Mouse (Mus musculus): Measurements from ENCODE around the gene Cldn5.

Cldn5 gene

DNA sequence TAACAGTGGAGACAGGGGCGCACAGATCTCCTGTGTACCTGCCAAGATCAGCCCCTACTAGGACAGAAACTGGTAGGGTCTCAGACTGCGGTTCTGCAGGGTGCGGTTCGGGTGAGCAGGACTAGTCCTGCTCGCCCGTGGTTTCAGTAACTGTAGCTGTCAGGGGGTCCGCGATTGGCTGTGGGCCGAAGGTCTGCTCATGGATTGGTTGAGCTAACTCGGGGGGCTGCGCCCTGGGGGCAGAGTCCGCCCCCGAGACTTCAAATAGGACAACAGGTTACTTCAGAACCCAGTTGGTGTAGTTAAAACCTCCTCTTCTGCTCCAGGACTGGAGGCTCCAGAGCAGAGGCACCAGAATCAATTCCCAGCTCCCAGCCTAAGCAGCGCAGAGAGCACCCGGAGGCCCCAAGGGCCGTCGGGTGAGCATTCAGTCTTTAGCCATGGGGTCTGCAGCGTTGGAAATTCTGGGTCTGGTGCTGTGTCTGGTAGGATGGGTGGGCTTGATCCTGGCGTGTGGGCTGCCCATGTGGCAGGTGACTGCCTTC lies at the start of gene Cldn5:
Gene Cldn5, plus strand, starts transcription at position 292 of the 545 bp plus-strand sequence.
- DNase-seq (ENCODE audit: low spot score in 2 of 2): no peak

DNA sequence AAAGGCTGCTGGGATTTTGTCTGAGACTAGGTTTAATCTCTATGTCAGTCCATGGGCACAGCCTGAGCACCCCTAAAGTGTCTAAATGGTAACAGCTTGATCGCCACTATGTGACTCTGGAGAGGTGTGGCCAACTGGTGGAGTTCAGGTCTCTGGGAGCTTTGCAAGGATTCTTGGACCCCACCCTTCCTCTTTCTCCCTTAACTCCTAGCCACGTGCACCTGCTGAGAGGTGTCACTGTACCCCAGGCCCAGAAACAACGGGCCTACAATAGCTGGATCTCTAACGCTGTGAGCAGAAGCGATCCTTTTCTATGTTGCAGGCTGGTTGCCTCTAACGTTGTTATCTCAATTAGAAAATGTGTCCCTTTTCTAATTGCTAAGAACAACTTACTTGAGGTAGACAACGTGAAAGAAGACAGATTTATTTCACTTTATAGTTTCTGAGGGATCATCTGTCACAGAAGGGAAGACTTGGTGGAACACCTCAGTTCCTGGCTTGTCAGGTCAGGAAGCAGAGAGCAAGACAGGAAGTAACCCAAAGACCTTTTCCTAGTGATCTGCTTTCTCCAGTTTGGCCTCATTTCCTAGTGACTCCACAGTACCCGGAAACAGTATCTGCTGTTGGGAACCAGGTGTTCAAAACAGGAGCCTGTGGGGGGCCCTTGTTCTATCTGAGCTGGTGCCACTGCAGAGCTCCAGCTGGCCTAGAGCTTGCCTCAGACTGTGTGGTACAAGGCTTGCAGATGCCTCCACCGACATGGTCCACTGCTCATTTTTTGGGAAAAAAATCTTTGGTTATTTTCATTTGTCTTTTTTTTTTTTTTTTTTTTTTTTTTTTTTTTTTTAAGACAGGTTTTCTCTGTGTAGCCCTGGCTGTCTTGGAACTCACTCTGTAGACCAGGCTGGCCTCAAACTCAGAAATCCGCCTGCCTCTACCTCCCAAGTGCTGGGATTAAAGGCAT lies 48.8 kb upstream of the Cldn5 start:
- DNase-seq (ENCODE audit: low spot score in 2 of 2): no peak

DNA sequence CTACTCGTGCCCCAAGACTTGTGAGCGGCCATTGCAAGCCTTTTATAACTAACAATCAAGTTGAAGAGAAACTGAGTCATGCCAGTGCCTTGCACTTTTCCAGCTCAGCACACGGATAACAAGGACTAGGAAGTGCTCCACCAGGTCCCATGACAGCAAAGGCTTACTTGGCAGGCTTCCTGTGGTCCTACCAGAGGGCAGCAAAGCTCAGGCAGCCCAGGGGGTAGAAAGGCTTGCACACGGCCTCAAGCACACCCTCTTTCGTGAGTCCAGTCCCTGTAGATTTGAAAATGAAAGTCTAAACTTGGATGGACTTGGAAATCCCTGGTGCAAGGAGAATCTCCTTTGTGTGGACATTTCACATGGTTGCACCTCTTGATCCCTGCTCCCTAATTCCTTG lies 47.5 kb upstream of the Cldn5 start:
- DNase-seq (ENCODE audit: low spot score in 2 of 2): no peak

DNA sequence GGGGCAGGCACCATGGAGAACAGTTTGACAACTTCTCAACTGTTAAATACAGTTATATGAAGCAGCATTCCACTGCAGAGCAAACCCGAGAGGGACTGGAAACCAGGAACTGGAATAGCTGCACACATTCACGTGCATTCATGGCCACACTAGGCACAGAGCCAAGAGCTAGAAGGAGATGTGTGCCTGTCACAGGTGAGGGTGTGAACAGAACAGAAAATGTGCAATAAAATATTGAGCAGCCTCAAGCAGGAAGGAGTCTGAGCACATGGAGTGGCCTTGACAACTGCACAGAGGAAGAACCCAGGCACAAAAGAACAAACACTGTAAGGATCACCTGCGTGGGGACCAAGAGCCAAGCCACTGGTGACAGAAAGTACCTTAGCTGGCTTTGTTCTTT lies 46.0 kb upstream of the Cldn5 start:
- no peak for DNase-seq (ENCODE audit: low spot score in 2 of 2)

DNA sequence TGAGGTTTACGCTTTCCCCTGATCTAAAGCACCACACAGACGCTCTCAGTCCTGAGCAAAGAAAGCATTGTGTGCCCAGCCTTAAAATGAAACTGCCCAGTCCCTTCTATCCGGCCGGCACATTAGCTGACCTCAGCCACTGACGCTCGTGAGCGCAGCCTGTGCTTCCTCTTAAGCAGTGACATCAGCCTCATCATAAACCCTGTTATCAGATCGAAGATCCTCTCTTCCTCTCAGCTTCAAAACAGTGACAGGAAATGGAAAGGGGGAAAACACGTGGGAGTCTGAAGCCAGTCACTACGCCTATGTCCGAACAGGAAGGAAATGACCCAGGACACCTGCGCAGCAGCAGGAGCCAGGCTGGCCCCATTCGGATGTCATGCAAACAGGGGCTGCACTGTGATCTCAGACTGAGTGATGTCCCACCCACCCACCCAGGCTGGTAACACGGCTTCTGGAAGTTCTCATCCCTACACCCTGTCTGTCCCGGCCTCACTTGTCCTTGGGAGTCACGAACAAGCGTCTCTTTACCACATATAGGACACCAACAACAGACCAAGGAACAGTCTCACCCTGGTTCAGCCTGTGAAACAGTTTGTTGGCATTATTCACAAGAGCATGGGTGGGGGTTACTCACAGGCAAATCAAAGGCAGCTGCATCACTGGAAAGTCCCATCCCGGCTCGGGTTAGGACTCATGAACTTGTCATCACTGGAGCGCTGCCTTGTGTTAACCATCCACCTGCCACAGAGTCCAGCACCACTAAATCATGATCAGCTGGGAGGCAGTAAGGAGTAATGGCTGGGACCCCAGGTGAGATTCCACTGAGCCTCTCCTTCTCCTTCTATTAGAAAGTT lies 43.3 kb upstream of the Cldn5 start:
- DNase-seq (ENCODE audit: low spot score in 2 of 2): no peak

DNA sequence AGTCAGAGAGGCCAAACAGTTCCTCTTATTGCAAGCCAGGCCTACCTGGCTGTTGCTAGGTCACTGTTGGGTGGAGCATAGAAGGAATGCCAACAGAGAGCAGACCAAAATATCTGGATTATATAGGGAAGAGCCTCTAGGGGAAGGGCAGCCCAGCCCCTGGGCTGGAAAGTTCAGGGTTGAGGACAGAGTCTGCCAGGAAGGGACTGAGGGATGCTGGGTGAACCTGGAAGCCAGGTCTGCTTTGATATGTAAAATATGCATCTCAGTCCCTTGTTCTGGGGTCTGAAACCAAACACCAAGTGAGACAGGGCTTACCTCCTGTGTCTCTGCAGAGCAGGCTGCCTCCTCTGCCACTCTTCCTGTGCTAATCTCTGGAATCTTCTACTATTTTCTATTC lies 38.3 kb upstream of the Cldn5 start:
- DNase-seq (ENCODE audit: low spot score in 2 of 2): no peak

DNA sequence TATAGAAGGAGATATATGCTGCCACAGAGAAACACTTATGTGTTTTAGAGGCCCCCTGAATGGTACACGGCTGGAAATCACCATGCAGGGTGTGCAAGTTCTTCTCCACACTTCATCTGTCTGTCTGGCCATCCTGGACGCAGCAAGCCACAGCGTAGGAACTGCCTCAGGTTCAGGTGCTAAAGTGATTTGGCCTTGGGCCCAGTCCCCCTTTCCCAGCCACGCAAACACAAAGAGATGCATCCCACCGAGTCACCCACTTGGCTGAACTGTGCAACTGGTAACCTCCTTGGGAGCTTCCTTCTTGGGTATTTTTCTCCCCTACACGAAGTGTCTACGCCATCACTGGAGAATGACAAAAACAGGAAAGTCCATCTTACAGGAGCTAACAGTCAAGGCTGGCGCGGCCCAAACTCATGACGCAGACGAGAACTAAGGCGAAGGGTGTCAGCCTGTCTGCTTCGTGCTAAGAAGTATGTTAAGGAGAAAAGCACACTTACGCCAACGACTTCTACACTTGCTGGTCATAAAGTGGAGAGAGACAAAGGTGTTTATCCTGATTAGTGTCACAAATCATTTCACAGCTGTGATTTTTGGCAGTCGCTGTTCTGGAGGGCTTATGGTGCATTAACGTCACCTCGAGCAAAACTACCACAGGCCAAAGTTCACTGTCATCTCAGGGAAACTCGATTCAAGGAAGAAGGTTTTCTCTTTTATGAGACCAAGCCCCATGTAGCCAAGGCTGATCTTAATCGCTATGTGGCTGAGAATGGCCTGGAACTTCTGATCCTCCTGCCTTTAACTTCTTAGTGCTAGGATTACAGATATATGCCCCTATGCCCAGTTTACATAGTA lies 30.2 kb upstream of the Cldn5 start:
- DNase-seq (ENCODE audit: low spot score in 2 of 2): no peak

DNA sequence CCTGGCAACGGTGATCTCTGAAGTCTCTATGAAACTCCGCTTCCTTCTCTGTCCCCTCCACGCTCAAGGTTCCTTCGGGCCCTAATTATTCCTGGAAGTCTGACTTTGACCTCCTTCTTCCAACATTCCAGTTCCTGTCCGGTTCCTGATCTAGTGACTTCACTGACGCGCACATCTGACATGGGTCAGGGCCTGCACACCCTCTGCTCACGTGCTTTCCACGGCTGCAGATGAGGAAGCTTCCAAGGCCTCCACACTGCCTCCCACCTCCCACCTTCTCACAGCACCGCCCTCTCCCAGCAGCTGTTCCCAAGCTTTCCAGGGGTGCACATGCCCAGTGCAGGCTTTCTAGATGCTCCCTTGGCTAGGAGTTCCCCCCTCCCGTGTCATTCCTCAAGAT lies 25.5 kb upstream of the Cldn5 start:
- no peak for DNase-seq (ENCODE audit: low spot score in 2 of 2)

DNA sequence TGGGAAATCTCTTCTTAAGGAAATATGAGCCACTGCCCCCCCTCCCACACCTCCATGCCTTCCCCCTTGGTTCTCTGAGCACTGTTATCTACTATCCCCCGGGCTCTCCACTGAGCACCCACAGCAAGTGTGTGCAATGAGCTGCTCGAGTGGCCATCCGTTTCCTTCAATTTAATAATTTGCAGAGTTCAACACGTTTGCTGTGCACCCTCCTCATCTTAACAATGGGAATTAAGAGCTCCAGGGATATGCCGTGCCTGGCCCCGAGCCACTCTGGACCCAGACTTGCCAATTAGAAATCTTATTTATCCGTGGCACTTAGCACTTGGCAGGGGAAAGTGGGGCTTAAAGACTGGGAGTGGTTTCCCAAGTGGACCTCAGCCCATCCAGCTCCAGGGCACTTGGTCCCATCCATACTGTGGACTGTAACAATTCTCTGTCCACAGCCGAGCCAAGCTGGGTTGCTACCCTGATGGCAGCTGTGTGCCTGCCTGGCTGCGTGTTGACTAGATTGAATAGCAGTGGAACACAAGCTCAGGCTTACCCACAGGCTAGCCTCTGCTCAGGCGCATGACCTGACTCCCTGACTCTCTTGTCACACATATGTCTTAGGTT lies 24.7 kb upstream of the Cldn5 start:
- no peak for DNase-seq (ENCODE audit: low spot score in 2 of 2)

DNA sequence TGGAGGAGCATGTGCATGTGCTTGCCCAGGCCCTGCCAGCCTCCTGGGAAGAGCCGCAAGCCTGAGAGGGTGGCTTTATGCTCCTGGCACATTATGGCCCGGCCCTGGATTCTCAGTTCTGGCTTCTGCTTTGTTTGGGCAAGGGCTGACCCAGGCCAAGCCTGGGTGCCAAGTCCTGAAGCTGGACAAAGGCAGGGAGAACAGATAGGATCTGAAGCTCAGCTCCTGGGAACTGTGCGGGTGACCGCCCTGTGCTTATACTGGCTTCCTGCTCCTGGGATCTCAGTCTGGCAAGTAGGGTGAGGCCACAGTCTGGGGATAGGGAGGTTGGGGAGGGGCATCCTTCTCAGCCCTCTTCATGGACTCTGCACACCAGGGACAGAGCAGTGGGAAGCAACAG lies 14.9 kb upstream of the Cldn5 start:
- no peak for DNase-seq (ENCODE audit: low spot score in 2 of 2)

DNA sequence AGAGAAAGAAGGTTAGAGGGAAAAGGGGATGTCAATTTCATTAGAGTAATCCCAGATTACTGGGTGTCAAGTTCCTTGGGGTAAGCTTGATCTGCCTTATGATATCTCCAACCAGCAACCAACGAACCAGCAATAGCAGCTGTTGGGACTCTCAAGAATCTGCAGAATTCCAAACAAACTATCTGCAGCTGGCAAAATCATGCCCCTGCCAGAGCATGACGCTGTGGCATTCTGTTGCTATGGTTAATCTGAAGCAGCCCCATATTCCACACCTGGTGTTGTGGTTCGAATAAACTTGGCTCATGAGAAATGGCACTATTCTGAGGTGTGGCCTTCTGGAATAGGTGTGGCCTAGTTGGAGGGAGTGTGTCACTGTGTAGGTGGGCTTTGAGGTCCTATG lies 13.7 kb upstream of the Cldn5 start:
- no peak for DNase-seq (ENCODE audit: low spot score in 2 of 2)

DNA sequence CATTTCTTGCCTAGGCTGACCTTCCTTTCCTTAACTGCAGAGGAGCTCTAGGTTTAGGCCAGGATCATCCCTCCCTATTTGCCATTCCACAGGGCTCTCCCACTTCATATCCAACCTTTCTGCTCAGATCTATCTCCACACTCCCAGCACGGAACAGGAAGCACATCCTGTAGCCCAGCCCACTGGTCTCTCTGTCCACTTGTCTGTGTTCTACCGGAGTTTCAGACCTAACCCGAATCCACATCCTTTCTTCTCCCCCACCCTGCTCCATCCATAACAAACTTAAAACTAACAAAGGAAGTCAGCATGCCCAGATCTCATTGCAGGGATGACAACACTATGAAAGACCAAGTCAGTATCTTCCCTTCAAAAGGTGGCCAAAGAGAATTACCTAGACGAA lies 10.3 kb upstream of the Cldn5 start:
- DNase-seq (ENCODE audit: low spot score in 2 of 2): no peak

DNA sequence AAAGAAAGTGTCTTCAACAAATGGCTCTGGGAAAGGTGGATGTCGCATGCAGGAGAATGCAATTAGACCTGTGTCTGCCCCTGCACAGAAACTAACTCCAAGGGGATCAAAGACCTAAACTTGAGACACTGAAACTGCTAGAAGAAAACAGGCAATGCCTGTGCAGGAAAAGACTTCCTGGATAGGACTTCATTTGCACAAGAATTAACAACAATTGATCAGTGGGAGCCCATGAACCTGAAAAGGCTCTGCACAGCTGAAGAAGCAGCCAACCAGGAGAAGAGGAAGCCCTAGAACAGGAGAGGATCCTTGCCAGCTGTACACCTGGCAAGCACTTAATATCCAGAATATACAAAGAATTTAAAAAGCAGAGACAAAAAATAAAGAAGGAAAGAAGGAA lies 7.1 kb upstream of the Cldn5 start:
- no peak for DNase-seq (ENCODE audit: low spot score in 2 of 2)

DNA sequence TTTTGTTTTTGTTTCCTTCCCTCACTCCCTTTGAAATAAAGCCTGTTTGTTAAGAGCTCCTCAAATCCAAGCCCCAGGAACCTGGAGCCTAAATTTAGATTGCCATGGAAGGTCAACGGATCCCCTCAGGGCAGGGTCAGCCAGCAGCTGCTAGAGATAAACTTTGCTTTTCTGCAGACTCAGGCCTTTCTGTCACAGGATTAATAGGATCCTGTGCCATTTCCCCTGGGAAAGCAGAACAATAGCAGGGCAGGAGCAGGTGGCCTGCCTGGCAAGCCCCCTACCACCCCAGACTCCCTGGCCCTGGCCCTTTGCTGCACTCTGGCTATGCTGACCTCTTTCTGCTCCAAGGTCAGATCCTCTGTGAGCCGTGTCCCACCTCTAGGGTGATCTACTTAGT lies 2.7 kb upstream of the Cldn5 start:
- no peak for DNase-seq (ENCODE audit: low spot score in 2 of 2)

DNA sequence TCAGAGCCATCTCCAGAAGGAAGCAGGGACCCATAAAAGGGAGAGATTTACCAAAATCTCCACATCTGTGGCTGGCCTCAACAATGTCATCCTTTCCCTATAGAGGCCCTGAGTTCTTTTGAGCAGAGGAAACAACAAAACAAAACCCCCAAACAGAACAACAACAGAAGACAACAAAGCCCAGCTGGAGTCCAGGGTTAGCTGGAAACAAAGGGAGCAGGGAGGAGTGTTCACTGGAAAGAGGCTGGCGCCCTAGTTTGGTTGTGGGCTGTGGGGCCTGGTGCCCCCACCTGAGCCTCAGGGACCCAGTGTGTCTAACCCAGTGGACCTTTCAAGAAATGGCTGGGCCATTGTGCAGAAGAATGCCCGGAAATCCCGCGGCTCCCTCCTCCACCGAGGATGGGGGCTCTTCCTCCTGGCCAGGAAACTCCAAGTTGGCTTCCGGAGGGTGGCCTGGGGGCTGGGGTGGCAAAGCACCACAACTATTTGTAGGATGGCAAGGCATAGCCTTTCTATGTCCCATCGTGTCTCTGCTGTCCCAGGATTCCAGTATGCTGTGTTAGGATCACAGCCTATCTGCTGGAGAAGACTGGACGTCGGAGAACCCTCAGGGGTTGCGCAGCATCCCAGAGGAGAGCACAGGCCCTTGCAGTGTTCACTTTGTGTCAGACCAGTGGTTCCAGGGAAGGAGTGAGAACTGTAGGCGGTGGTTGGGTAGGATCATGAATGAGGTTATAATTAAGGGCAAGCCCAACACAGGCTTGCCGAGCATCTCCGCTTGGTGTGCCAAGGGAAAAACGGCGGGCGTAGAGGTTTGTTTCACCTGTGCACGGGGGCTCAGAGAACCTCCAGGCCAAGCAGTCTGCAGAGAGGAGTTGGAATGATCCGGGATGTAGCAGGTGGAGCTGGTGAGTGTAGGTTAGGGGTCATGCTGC lies 759 bp upstream of the Cldn5 start:
- DNase-seq (ENCODE audit: low spot score in 2 of 2): no peak

DNA sequence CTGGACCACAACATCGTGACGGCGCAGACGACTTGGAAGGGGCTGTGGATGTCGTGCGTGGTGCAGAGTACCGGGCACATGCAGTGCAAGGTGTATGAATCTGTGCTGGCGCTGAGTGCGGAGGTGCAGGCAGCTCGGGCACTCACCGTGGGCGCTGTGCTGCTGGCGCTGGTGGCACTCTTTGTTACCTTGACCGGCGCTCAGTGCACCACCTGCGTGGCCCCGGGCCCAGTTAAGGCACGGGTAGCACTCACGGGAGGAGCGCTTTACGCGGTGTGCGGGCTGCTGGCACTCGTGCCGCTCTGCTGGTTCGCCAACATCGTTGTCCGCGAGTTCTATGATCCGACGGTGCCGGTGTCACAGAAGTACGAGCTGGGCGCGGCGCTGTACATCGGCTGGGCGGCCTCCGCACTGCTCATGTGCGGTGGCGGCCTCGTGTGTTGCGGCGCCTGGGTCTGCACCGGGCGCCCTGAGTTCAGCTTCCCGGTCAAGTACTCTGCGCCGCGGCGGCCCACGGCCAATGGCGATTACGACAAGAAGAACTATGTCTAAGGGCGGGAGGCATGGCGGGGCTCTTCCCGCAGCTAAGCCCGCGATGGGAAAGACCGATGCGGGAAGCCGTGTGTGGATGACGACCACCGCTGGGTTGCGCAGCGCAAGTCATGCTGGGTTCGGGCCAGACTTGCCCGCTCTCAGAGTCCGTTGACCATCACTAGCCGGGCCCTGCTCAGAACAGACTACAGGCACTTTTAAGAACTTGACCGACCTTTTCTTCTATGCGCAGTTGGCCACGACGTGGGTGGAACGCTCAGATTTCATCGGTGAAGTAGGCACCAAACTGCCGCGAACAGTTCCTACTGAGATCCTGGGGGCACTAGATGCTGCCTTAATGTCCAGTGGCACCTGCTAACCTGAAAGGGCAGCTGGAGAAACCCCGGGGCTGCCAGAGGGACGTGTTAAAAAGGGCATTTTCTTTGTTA lies 744 bp downstream of the Cldn5 start:
- no peak for DNase-seq (ENCODE audit: low spot score in 2 of 2)

DNA sequence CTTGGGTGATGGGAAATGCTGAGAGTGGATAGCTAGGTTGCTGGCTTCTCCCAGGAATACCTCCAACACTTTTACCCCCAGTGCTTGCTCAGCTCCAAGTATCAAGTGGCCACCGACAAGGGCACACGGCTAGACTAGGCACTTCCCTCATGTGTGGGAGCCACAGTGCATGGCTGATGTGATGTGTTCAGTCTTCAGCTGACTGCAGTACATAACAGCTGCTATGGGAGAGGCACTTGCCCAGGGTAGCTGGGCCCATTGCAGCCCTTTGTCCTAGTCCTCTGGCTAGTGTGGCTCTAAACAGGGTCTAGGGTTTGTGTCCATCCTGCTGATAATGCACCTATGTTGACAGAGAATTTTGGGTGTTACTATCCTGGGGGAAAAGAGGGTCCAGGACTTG lies 1.8 kb downstream of the Cldn5 start:
- DNase-seq (ENCODE audit: low spot score in 2 of 2): no peak

DNA sequence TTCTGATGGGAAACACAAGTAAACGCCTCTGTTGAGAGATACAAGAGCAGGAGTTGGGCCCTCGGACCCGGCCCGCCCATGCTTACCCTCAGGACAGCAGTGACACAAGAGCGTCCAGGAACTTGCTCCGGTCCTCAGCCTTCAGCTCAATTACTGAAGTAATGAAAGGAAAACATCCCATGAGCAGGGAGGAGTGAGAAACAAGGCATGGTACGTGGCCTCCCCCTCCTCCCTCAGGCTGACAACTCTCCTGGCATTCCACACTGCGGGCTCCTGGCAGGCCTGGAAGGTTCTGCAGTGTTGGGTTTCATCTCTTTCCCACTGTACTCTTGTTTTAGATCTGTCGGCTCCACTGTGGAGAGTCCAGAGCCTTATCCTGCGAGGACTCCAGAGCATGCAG lies 5.2 kb downstream of the Cldn5 start:
- DNase-seq (ENCODE audit: low spot score in 2 of 2): no peak

DNA sequence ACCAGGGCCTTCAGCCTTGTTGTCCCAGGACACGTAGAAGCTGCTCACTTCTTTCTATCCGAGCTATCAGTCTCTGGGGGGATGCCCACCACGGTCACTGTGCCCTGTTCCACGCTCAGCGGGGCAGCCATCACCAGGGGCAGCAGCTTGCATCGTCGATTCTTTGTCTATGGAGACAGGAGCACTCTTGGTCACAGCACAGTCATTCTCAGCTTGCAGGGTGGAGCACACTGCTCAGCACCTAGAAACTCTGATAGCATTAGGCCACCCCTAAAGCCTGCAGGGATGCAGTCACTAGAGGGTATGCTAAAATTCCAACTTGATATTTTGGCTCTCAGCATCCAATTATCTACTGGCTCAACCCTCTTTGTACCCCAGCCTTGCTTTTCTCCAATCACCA lies 8.4 kb downstream of the Cldn5 start:
- no peak for DNase-seq (ENCODE audit: low spot score in 2 of 2)
